Mouse (Mus musculus): ENCODE measurements at regions not wholly inside any gene's neighbourhood (a gene's known extent, or its start where the extent isn't known, plus 50 kb on each side); places are given as distances from the start of the nearest gene placed in this dataset.

DNA sequence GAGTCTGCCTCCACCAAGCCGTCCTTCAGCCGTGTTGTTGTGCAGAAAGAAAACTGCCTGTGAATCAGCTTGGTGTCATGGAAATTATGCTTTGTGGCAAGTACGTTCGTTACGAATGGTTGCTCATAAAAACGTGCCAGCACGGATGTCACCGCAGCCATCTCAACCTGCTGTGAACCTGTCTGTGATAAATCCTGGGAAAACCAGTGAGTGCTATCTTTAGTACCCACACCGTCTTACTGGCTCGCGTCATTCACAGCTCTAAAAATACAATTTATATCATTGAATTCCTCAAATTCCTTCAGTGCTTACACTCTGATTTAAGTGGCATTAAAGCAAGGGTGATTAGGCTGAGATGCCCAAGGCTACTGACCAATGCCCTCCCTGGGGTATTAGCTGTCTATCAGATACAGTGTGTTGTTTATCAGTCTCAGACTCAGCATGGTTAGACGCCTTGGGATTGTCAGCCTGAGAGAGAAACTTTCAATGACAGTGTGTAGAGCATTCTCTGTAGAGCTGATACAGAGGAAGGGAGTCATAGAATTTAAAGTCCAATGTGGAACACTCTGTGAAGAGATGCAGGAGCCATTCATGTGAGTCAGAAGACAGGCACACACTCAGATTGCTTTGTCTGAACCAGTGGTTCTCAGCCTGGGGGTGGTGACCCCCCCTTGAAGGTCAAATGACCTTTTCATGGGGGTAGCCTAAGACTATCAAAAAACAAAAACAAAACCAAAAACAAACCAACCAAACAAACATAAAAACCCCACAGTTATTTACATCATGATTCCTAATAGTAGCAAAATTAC is 96.2 kb upstream of the Myocd start:
- no peak for DNase-seq (ENCODE audit: low spot score)

DNA sequence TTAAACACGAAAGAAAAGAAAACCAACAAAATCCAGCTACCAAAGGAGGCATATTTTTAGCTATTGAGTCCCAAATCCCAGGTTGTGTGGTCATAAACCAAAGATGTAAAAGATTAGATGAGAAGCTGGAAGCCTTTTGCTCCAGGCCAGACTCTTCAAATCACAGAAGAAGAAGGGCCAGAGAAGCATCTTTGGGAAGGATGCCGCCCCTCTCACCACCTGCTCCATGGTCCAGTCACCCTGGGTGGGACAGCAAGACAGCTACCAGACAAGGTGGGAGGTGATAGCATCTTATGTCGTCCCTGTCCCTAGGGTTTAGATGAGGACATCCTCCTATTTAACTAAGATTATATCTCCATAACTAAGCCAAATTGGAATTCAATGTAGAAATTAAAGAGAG is 95.1 kb upstream of the Myocd start:
- DNase-seq (ENCODE audit: low spot score) = no peak

DNA sequence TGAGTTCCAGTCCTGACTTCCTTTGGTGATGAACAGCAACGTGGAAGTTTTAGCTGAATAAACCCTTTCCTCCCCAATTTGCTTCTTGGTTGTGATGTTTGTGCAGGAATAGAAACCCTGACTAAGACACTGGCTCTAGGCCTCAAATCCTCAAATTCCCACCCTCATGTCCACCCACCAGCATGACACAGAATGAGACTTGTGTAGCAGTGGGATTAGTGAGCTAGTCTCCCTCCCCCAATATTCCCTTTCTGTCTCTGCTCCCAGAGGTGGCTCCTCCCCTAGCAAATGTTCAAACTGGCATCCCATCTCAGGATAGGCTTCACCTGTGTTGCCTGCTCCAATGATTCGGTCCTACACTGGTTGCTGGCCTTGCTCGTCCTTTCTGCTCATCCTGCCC is 94.1 kb upstream of the Myocd start:
- no peak for DNase-seq (ENCODE audit: low spot score)

DNA sequence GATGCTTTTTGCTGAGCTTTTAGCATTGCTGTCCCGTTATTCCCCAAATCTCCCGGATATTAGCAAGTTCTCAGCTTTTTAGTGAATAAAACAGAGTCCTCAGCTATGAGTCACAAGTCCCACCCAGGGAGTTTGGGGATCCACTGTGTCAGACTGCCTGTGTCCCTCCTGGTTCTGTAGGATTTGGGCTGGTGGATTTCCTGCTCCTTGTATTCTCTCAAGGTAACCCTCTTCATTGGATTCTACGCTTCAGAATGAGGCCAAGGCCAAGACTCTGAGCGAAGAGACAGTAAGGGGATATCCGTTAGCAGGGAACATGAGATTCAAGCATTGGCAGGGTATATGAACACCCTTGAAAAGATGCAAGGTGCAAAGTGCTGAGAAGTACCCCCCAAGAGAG is 90.9 kb upstream of the Myocd start:
- DNase-seq (ENCODE audit: low spot score) = no peak

DNA sequence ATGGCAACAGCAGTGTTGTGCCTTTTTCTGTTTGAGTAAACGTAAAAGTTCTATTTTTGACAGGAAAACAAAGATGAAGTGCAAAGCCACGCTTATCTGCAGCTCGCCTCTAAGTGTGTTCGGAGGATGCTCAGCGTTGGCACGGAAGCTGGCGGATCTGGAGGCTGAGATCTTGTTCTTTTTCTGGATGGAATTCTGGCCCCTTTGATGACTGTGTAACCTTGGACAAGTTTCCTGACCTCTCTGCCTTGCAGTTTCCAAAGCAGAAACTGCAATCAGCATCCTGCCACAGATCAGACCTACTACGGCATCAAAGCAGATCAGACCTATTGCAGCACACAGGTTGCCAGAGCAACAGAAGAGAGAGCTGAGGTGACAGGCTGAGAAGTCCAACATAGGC is 89.1 kb upstream of the Myocd start:
- no peak for DNase-seq (ENCODE audit: low spot score)

DNA sequence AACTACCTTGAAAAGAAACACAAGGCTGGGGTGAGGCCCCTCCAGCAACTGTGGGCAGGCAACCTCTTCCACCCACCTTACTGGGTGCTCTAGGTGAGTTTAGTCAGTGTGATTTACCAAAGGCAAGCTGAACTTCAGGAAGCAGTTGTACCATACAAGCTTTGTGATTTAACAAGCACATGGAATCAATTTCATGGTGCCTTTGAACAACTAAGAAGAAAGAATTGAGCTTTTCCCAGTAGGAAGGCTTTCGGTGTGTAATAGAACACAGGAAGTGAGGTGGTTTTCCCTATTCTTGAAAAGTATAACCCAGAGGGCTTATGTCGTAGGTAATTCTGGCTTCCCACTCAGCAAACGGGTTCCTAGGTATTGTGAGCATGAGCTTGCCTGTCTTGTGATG is 82.7 kb upstream of the Myocd start:
- no peak for DNase-seq (ENCODE audit: low spot score)

DNA sequence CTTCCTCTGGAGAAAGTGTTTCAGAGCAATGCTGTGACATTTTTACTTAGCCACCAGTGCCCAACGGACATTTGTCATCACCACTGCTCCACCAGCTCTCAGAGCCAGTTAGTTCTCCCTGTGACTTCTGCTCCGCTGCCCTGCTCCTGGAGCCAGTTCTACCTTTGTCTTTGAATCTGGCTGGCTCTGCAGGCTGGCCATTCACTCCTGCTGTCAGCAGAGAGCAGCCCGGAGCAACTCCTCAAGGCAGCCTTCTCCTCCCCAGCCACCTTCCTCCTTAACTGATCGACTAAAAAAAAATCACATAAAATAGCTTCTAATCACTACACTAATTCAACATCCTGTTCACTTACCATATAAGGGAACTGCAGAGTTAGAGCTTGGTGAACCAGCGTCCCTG is 79.2 kb upstream of the Myocd start:
- no peak for DNase-seq (ENCODE audit: low spot score)

DNA sequence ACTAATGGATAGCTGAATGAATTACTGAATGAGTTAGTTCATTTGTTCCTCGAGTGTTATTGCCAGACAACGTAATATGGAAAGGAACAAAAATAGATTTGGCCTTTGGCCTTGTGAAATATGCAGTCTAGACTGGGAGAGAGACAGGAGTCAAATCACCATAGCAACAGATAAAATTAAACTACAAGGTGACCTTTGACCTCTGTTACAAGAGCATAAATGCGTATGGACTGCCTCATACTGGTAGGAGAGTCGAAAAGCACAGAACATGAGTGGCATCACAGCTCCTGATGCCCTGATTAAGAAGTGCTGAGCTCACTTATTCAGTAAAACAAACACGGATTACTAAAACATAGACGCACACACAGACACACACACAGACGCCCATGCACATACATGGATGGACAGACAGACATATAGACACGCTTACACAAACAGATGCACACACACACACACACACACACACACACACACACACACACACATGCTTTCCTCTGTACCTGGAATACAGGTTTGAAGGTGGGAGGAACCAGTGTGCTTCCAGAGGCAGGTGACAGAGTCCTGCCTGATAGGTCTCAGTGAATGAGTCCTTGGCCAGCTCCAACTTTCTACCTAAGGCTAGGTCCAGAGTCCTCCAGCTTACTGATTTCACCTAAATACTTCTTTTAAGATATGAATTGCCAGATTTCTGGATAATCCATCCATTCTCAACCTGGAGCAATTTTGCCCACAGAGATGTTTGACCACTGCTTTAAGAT is 72.1 kb upstream of the Myocd start:
- DNase-seq (ENCODE audit: low spot score) = no peak

DNA sequence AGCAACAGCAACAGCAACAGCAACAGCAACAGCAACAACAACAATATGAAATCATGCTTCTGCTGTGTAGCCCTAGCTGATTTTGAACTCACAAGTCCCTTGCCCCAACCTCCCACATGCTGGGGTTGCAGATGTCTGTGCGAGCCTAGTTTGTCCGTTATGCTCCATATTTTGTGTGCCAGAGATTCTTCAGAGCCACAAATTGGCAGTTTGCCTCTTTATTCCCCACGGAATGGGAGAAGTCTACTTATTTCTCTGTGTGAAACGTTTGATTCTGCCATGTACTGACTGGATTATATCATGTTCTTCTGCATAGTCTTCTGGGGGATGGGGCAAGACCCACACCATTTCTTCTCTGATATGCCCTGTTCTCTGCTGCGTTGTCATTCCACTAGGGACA is 64.5 kb upstream of the Myocd start:
- no peak for DNase-seq (ENCODE audit: low spot score)

DNA sequence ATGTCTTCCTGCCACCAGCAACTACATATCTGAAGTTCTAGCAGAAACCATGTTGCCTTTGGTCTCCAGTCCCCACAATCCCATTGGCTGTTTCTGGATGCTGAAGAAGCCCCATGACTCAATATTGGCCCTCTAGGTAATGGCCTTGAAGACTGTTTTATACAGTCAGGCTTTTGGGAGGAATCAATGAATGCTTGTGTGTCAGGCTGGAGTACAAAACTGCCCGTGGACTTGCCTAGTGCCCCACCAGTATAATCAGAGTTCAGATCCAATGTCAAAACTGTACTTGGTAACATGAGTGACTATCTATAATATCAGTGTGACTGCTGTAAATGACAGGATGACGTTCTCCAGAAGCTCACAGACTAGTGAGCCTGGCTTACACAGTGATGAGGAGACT is 63.3 kb upstream of the Myocd start:
- no peak for DNase-seq (ENCODE audit: low spot score)

DNA sequence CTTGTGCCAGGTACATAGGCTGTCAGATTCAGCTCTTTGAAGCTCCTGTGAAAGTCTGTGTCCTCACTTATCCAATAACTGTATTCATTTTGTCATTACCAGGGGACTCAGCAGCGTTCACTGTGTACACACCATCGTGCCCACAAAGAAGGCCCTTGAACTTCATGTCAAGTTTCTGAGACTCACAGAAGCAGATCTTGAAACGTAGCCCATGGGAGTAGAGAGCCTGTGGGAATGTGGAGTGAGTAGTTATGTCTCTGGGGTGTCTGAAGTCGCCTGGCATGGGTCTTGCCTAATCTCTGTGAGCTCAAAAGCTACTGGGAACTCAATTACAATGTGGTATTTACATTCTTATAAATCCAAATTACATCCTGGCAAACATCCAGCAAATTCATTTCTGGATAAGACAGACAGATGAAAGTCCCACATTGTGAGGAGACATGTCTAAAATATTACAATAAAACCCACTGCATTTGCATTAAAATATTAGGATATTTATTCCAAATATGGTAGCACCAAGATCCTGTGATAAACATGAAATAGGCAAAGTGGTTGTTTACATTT is 53.2 kb upstream of the Myocd start:
- no peak for DNase-seq (ENCODE audit: low spot score)

All from ovary, postnatal 10 days (tissue).